Mouse (Mus musculus) heart, embryonic 14.5 days (tissue): ENCODE data around the gene Srcin1. TPM values are rescaled to one million over a fixed set of nuclear protein-coding genes. Genes with fewer than 3 reads are reported as not detected.
A peak's percentile ranks its signal among the peaks of the same experiment; 100 is the strongest.

Source experiments
- ATAC-seq: fragments of 200-750 bp; cut with Nextera tagmentation; 2 replicates; pipeline ENCODE4 v1.8.0; 2017; ENCODE audit warnings: low read depth, moderate TSS enrichment; ENCODE audit not compliant: insufficient number of reproducible peaks, insufficient read depth, low FRiP score
- H3K27ac ChIP-seq, 2 experiments: fragments of 200-500 bp in 1 of 2; fragments of 300-500 bp in 1 of 2; sonication (generic) in 1 of 2; replicated peaks in 1 of 2; 2 replicates each; pipeline ENCODE4 v1.5.1; 2012 to 2014; ENCODE audit warnings: low read depth in 2 of 2, low read length in 2 of 2, control low read depth in 1 of 2, mild to moderate bottlenecking in 1 of 2, mixed read lengths in 1 of 2; ENCODE audit not compliant: control insufficient read depth in 1 of 2, insufficient read depth in 1 of 2
- H3K27me3 ChIP-seq: fragments of 300-500 bp; sonication (generic); 2 replicates; pipeline ENCODE4 v1.6.1; 2014; ENCODE audit warnings: mild to moderate bottlenecking, low read length, control low read depth; ENCODE audit not compliant: control insufficient read depth, insufficient read depth
- H3K36me3 ChIP-seq: fragments of 300-500 bp; sonication (generic); 2 replicates; pipeline ENCODE4 v1.6.1; 2014; ENCODE audit warnings: mild to moderate bottlenecking, control low read depth, low read length, mixed read lengths; ENCODE audit not compliant: control insufficient read depth, insufficient read depth
- H3K4me1 ChIP-seq, 2 experiments: fragments of 200-500 bp in 1 of 2; fragments of 300-500 bp in 1 of 2; sonication (generic) in 1 of 2; 2 replicates each; pipeline ENCODE4 v1.6.1; 2012 to 2014; ENCODE audit warnings: low read length in 2 of 2, control low read depth in 1 of 2, mixed read lengths in 1 of 2; ENCODE audit not compliant: control insufficient read depth in 2 of 2, insufficient read depth in 2 of 2
- H3K4me2 ChIP-seq: fragments of 300-500 bp; sonication (generic); 2 replicates; pipeline ENCODE4 v1.6.1; 2014; ENCODE audit warnings: mild to moderate bottlenecking, low read length
- H3K4me3 ChIP-seq, 2 experiments: fragments of 200-500 bp in 1 of 2; fragments of 300-500 bp in 1 of 2; sonication (generic) in 1 of 2; 2 replicates each; pipeline ENCODE4 v1.5.1; 2012 to 2014; ENCODE audit warnings: low read length in 2 of 2, mild to moderate bottlenecking in 2 of 2, control low read depth in 1 of 2, low read depth in 1 of 2, moderate library complexity in 1 of 2; ENCODE audit not compliant: control insufficient read depth in 1 of 2, insufficient read depth in 1 of 2
- H3K9ac ChIP-seq: fragments of 300-500 bp; sonication (generic); 2 replicates; pipeline ENCODE4 v1.6.1; 2014; ENCODE audit warnings: mild to moderate bottlenecking, low read length
- H3K9me3 ChIP-seq: fragments of 300-500 bp; sonication (generic); 2 replicates; pipeline ENCODE4 v1.6.1; 2016; ENCODE audit warnings: low read length, control low read depth; ENCODE audit not compliant: control insufficient read depth
- WGBS: fragments of 180-500 bp; shearing (Covaris S2); extraction: QIAGEN DNeasy Blood & Tissue Kit; methylation state at CpG from one replicate; pipeline ENCODE4 v1.1.7; 2014; 5-methylcytosine and 5-hydroxymethylcytosine counted together
- polyA plus RNA-seq: library from polyadenylated mRNA; unstranded; fragments of >200 nt; fragmentation: Nextera tagmentation; extraction: Ambion mirVana; gene quantifications from 2 replicates; pipeline ENCODE4 v1.2.1, GENCODE M21; 2014

The Srcin1 gene
- polyA plus RNA-seq, 1 experiment from 2014 or later: 0.22 TPM

GRCm38 (mm10) chr11:97523107-97523506, 52.9 kb downstream of the Srcin1 start:
- no peak overlapping the region for H3K4me2 ChIP-seq
- H3K9me3 ChIP-seq: no peaks in the 10 kb centered on the region
- H3K36me3 ChIP-seq: no peaks in the 10 kb centered on the region
- peaks cover 0 to 3% of the 10 kb centered on the region in 2 experiments; a peak in 1 of 4 replicates for H3K4me1 ChIP-seq
- no peak overlapping the region for H3K27ac ChIP-seq
- 0 out of 2 replicates have a peak, but pooled peaks have one; percentile 7 for ATAC-seq
- H3K9ac ChIP-seq: no peak overlapping the region; the same call in 1 of the 2 replicates
- 84% methylated on average over 14 of the region's 14 CpGs for WGBS
- peaks cover 33% of the 10 kb centered on the region for H3K27me3 ChIP-seq
- H3K4me3 ChIP-seq: no peak overlapping the region

- no peak for ATAC-seq
- no peaks in the 10 kb centered on the region for H3K9me3 ChIP-seq
- peaks cover 29% of the 10 kb centered on the region for H3K27me3 ChIP-seq
- H3K36me3 ChIP-seq: no peaks in the 10 kb centered on the region
- peaks cover 0 to 3% of the 10 kb centered on the region in 2 experiments; a peak in 1 of 4 replicates for H3K4me1 ChIP-seq
- WGBS: 70% methylated on average over 29 of the region's 29 CpGs
- no peak overlapping the region for H3K9ac ChIP-seq
- no peak overlapping the region for H3K4me3 ChIP-seq
- H3K4me2 ChIP-seq: no peak overlapping the region
- H3K27ac ChIP-seq: no peak overlapping the region
These were observed 54.1 kb downstream of the Srcin1 start for GRCm38 (mm10) chr11:97521741-97522474.

GRCm38 (mm10) chr11:97520541-97520940, 55.4 kb downstream of the Srcin1 start:
- no peaks in the 10 kb centered on the region for H3K36me3 ChIP-seq
- no peak overlapping the region for H3K4me3 ChIP-seq
- no peak overlapping the region for H3K4me2 ChIP-seq
- peaks cover 0 to 3% of the 10 kb centered on the region in 2 experiments; a peak in 1 of 4 replicates for H3K4me1 ChIP-seq
- WGBS: 91% methylated on average over 7 of the region's 7 CpGs
- no peak overlapping the region for H3K9ac ChIP-seq
- ATAC-seq: no peak
- peaks cover 29% of the 10 kb centered on the region for H3K27me3 ChIP-seq
- H3K9me3 ChIP-seq: no peaks in the 10 kb centered on the region
- no peak overlapping the region for H3K27ac ChIP-seq

- 77% methylated on average over 3 of the region's 3 CpGs for WGBS
- no peak overlapping the region for H3K9ac ChIP-seq
- H3K4me3 ChIP-seq: no peak overlapping the region
- H3K4me2 ChIP-seq: no peak overlapping the region
- no peaks in the 10 kb centered on the region for H3K9me3 ChIP-seq
- no peaks in the 10 kb centered on the region for H3K36me3 ChIP-seq
- H3K4me1 ChIP-seq: peaks cover 0 to 3% of the 10 kb centered on the region in 2 experiments; a peak in 3 of 4 replicates
- ATAC-seq: no peak
- no peak overlapping the region for H3K27ac ChIP-seq
- no peaks in the 10 kb centered on the region for H3K27me3 ChIP-seq
These were observed 62.9 kb downstream of the Srcin1 start for GRCm38 (mm10) chr11:97513066-97513465.

GRCm38 (mm10) chr11:97512511-97512910, 63.5 kb downstream of the Srcin1 start:
- H3K9me3 ChIP-seq: no peaks in the 10 kb centered on the region
- no peak overlapping the region for H3K9ac ChIP-seq
- H3K4me3 ChIP-seq: no peak overlapping the region
- H3K27me3 ChIP-seq: no peaks in the 10 kb centered on the region
- H3K27ac ChIP-seq: no peak overlapping the region
- peak overlapping the region; percentile 30 for H3K4me2 ChIP-seq
- ATAC-seq: no peak
- H3K36me3 ChIP-seq: no peaks in the 10 kb centered on the region
- 76% methylated on average over 6 of the region's 6 CpGs for WGBS
- peaks cover 0 to 3% of the 10 kb centered on the region in 2 experiments; a peak in 3 of 4 replicates for H3K4me1 ChIP-seq

- peak; percentile 11; the same call in 1 of the 2 replicates for ATAC-seq
- WGBS: 50% methylated on average over 13 of the region's 13 CpGs
- H3K9ac ChIP-seq: peak overlapping the region; percentile 22; the same call in 1 of the 2 replicates
- H3K4me3 ChIP-seq: no peak overlapping the region; a peak in 1 of 4 replicates
- peak overlapping the region; percentile 44 for H3K4me2 ChIP-seq
- no peaks in the 10 kb centered on the region for H3K9me3 ChIP-seq
- H3K27me3 ChIP-seq: no peaks in the 10 kb centered on the region
- peak overlapping the region; percentile 1 to 61; a peak in 3 of 4 replicates for H3K27ac ChIP-seq
- H3K4me1 ChIP-seq: peaks cover 0 to 3% of the 10 kb centered on the region in 2 experiments; a peak in 3 of 4 replicates
- no peaks in the 10 kb centered on the region for H3K36me3 ChIP-seq
These were observed 64.2 kb downstream of the Srcin1 start for GRCm38 (mm10) chr11:97511661-97512369.

GRCm38 (mm10) chr11:97510966-97511660, 64.9 kb downstream of the Srcin1 start:
- Histone ChIP-seq H3K9ac (peak overlapping the region; percentile 22; the same call in 1 of the 2 replicates), H3K36me3 (no peaks in the 10 kb centered on the region), H3K4me1 (peaks cover 0 to 3% of the 10 kb centered on the region in 2 experiments; a peak in 3 of 4 replicates), H3K27me3 (no peaks in the 10 kb centered on the region), H3K4me3 (no peak overlapping the region; a peak in 1 of 4 replicates), H3K9me3 (no peaks in the 10 kb centered on the region), H3K4me2 (peak overlapping the region; percentile 44), H3K27ac (peak overlapping the region; percentile 1 to 61; a peak in 2 of 4 replicates)
- 25% methylated on average over 10 of the region's 10 CpGs for WGBS
- ATAC-seq: no peak
